Mouse (Mus musculus) spleen, adult 2 months (tissue): ENCODE results near the gene Cbr4. TPM values are rescaled to one million over a fixed set of nuclear protein-coding genes. Genes with fewer than 3 reads are reported as not detected.

Source experiments
- DNase-seq, 2 experiments: peaks; one replicate each; pipeline versions ENCODE4 v3.0.0 to v3.0.0-alpha.2; 2012 to 2021; ENCODE audit warnings: low spot score in 2 of 2, low read depth in 1 of 2
- H3K27ac ChIP-seq: fragments of 200-500 bp; 2 replicates; pipeline ENCODE4 v1.5.1; 2012; ENCODE audit warnings: low read length, inconsistent platforms; ENCODE audit not compliant: insufficient read depth
- H3K27me3 ChIP-seq: fragments of 200-500 bp; 2 replicates; pipeline ENCODE4 v1.6.1; 2012; ENCODE audit warnings: mild to moderate bottlenecking, moderate library complexity, low read length, inconsistent platforms; ENCODE audit not compliant: control insufficient read depth, insufficient read depth
- H3K36me3 ChIP-seq: fragments of 200-500 bp; 2 replicates; pipeline ENCODE4 v1.6.1; 2012; ENCODE audit warnings: mild to moderate bottlenecking, low read length, inconsistent platforms; ENCODE audit not compliant: control insufficient read depth, insufficient read depth
- H3K4me1 ChIP-seq: fragments of 200-500 bp; 2 replicates; pipeline ENCODE4 v1.6.1; 2011; ENCODE audit warnings: inconsistent platforms; ENCODE audit not compliant: control insufficient read depth, insufficient read depth, insufficient read length
- H3K4me3 ChIP-seq: fragments of 200-500 bp; 2 replicates; pipeline ENCODE4 v1.5.1; 2011; ENCODE audit warnings: mild to moderate bottlenecking, inconsistent platforms; ENCODE audit not compliant: insufficient read depth, insufficient read length; ENCODE audit errors: extremely low read depth
- CTCF ChIP-seq: fragments of 200-500 bp; IDR thresholded peaks from 2 replicates; pipeline ENCODE4 v1.5.1; 2011; ENCODE audit warnings: mild to moderate bottlenecking, inconsistent platforms; ENCODE audit not compliant: insufficient read depth, insufficient read length, insufficient replicate concordance; ENCODE audit errors: extremely low read depth
- POLR2A ChIP-seq: fragments of 200-500 bp; IDR thresholded peaks from 2 replicates; pipeline ENCODE4 v1.6.1; 2011; ENCODE audit warnings: low read depth, low read length, inconsistent platforms
- WGBS: fragments of 180-500 bp; shearing (Covaris S2); methylation state at CpG from one replicate; pipeline ENCODE4 v1.1.7; 2018; 5-methylcytosine and 5-hydroxymethylcytosine counted together
- polyA plus RNA-seq: library from polyadenylated mRNA; depleted of rRNA; stranded (reverse); fragments of >200 nt; gene quantifications from 2 replicates; pipeline ENCODE4 v1.2.3, GENCODE M21; 2012

The Cbr4 gene
- polyA plus RNA-seq, 1 experiment: 1.7 TPM

GRCm38 (mm10) chr8:61451721-61452337 is 35.7 kb upstream of the Cbr4 start:
- Histone ChIP-seq H3K27ac (no peak overlapping the region), H3K36me3 (no peaks in the 10 kb centered on the region), H3K4me3 (no peak overlapping the region), H3K4me1 (peaks cover 4% of the 10 kb centered on the region; the same call in 1 of the 2 replicates), H3K27me3 (no peaks in the 10 kb centered on the region)
- TF ChIP-seq POLR2A (no peak), CTCF (no peak)
- WGBS: 90% methylated on average over 8 of the region's 8 CpGs
- no peak for DNase-seq

DNA sequence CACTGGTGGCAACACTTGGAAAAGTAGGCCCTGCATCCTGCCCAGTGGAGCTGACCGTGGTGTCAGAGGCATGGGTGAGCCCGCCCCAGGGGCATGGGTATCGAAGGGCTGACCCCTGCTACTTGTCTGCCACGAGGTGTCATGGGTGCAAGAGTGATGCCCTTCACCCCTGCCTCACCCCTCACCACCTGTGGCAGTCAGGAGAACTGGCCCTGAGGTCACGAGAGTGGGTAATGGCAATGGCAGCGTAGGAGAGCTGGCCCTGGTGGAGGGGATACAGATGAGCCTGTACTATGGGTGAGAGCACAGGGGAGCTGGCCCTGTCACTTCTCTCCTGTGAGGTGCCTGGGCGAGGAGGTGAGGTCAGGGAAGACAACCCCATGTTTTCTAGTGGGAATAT is 27.8 kb upstream of the Cbr4 start:
- DNase-seq: no peak
- Histone ChIP-seq H3K27ac (no peak overlapping the region), H3K4me1 (no peaks in the 10 kb centered on the region), H3K4me3 (no peak overlapping the region), H3K27me3 (no peaks in the 10 kb centered on the region), H3K36me3 (no peaks in the 10 kb centered on the region)
- WGBS: 84% methylated on average over 7 of the region's 7 CpGs
- no peak for TF ChIP-seq POLR2A
- no peak for TF ChIP-seq CTCF

- H3K27me3 ChIP-seq: no peaks in the 10 kb centered on the region
- DNase-seq: no peak
- H3K4me3 ChIP-seq: no peak overlapping the region
- H3K4me1 ChIP-seq: no peaks in the 10 kb centered on the region
- TF ChIP-seq CTCF: no peak
- no peak for TF ChIP-seq POLR2A
- H3K27ac ChIP-seq: no peak overlapping the region
- WGBS: 82% methylated on average over 5 of the region's 5 CpGs
- H3K36me3 ChIP-seq: no peaks in the 10 kb centered on the region
Measured at GRCm38 (mm10) chr8:61462221-61462620, 25.3 kb upstream of the Cbr4 start.

DNA sequence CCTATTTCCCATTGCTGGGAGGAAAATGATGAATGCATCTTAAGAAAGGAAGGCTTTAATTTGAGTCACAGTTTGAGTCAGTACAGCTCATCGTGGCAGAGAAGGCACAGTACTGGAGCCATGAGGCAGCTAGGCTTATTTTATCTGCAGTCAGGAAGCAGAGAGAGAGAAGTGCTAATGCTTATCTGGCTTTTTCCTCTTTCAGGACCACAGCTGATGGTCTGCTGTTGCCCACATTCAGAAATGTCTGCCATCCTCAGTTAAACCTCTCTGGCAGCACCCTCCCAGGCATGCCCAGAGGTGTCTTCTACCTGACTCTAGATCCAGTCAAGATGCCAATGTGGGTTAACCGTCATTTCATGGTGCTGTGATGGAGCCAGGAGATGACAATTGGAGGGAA is 23.1 kb upstream of the Cbr4 start:
- H3K4me3 ChIP-seq: no peak overlapping the region
- no peak for TF ChIP-seq POLR2A
- no peak for TF ChIP-seq CTCF
- 60% methylated on average over 2 of the region's 2 CpGs for WGBS

DNA sequence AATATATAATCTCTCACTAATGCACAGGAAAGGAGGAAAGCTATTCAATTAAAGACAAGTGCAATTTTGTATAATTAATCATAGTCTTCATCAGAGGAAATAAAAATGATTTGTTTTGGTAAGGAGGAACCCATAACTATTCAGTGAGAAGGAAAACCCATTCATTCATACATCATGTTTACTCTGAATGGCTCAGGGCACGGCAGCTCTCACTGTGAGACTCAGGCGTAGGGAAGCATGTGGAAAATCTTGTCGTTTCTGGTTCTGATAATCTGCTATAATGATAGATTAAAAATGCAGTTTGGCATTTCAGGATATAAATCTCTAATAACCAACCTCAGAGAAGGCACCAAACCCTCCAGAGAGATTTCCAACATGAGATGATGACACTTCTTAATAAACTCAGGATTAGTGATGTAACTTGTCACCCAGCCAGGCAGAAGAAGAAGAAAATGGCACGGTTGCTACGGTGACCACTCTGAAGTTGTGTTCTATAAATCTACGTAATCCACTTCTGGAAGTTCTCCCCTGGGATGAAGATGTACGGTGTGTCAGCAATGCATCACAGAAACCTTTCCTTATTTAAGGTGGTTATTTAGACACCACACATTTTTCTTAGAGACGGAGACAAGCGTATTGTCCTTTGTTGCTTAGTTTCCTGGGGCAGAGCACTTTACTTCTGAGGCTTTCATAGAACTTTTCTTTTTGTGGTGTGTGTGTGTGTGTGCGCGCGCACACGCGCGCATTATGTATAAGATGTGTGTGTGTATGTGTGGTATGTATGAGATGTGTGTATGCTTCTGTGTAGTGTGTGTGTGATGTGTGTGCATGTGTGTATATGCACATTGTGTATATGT is 20.6 kb upstream of the Cbr4 start:
- no peak for DNase-seq
- WGBS: 93% methylated on average over 15 of the region's 15 CpGs
- no peak overlapping the region for H3K27ac ChIP-seq
- no peaks in the 10 kb centered on the region for H3K4me1 ChIP-seq
- no peak overlapping the region for H3K4me3 ChIP-seq
- TF ChIP-seq POLR2A (no peak), CTCF (no peak)
- H3K27me3 ChIP-seq: no peaks in the 10 kb centered on the region
- no peaks in the 10 kb centered on the region for H3K36me3 ChIP-seq

More for the DNA sequence above, 23.1 kb upstream of the Cbr4 start:
- no peaks in the 10 kb centered on the region for H3K4me1 ChIP-seq
- H3K27me3 ChIP-seq: no peaks in the 10 kb centered on the region
- DNase-seq: no peak
- no peaks in the 10 kb centered on the region for H3K36me3 ChIP-seq
- H3K27ac ChIP-seq: no peak overlapping the region

GRCm38 (mm10) chr8:61467553-61467815 is 20.1 kb upstream of the Cbr4 start:
- H3K27me3 ChIP-seq: no peaks in the 10 kb centered on the region
- H3K36me3 ChIP-seq: no peaks in the 10 kb centered on the region
- DNase-seq: no peak
- H3K4me3 ChIP-seq: no peak overlapping the region
- TF ChIP-seq CTCF: no peak
- TF ChIP-seq POLR2A: no peak
- H3K4me1 ChIP-seq: no peaks in the 10 kb centered on the region
- no peak overlapping the region for H3K27ac ChIP-seq
- WGBS: 91% methylated on average over 3 of the region's 3 CpGs

- Histone ChIP-seq H3K36me3 (no peaks in the 10 kb centered on the region), H3K27ac (no peak overlapping the region), H3K27me3 (no peaks in the 10 kb centered on the region), H3K4me1 (no peaks in the 10 kb centered on the region), H3K4me3 (no peak overlapping the region)
- 88% methylated on average over 4 of the region's 4 CpGs for WGBS
- DNase-seq: no peak
- TF ChIP-seq CTCF (no peak), POLR2A (no peak)
Measured at GRCm38 (mm10) chr8:61470213-61470612, 17.3 kb upstream of the Cbr4 start.
